Mouse (Mus musculus) left cerebral cortex, postnatal 14 days (tissue): ENCODE data around the gene Nell1. TPM values are rescaled to one million over a fixed set of nuclear protein-coding genes. Genes with fewer than 3 reads are reported as not detected.

ENCODE experiments used
- DNase-seq, 2 experiments: peaks; one replicate each; pipeline ENCODE4 v3.0.0; 2021 to 2022; ENCODE audit warnings: low spot score in 2 of 2, mixed read lengths in 1 of 2
- intact Hi-C: fragments of 180-260 bp; cut with DNase I; formaldehyde crosslinking; loops from one replicate; pipeline ENCODE4 v1.15.1; 2025
- total RNA-seq, 2 experiments: library from RNA; stranded (reverse); gene quantifications; 2 replicates each; pipeline ENCODE4 v1.2.3; 2021

Nell1 gene
- total RNA-seq, 2 experiments from 2014 or later = 44.4 to 46.9 TPM

DNA sequence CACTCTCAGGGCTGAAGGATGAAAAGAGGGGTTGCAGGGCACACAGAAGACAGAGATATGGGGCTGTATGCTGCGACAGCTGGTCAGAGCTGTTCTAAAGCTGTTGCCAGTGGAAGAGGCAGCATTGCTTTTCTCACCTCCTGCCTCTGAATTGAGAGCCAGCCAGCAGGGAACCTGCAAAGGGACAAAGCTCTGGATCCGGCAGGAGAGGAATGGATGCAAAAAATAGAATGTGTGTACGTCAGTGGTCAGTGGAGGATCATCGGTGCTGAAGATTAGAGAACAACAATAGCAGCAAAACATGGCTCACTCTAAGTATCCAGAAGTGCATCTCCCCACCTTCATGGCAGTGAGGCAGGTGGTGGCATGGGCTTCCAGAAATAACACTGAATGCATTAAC lies 507.3 kb downstream of the Nell1 start:
- intact Hi-C loops = loop anchor here (2.0 to 10.0 kb wide), 2 partner anchors 529 to 963 kb away; no protein-coding TSS in a partner anchor

DNA sequence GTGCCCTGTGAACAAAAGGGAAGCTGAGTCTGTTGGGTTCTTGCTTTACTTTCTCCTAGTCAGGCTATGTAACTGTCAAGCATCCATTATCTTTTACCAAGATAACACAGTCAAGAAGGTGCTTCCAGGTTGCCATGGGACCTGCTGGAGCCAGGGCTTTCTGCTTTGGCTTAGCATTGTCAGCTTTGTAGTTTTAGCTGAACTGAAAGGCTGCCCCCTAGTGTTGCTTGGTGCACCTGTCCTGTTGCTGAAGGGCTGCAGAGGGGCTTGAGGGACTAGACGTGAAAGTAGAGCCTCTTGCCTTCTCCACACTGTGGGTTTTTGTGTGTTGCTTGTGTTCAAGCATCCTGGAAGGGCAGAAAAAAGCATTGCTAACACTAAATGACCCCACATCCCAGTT lies 510.6 kb downstream of the Nell1 start:
- DNase-seq = peak in 1 of 2 experiments; percentile 46
- intact Hi-C loops = loop anchor here (10.0 kb wide), 1 partner anchor 959 kb away; no protein-coding TSS in a partner anchor

More for the DNA sequence above, 507.3 kb downstream of the Nell1 start:
- DNase-seq = peak in 1 of 2 experiments; percentile 5

- intact Hi-C loops = loop anchor here (10.0 kb wide), 1 partner anchor 958 kb away; no protein-coding TSS in a partner anchor
- DNase-seq = no peak
Measured at GRCm38 (mm10) chr7:50486884-50487420, 512.3 kb downstream of the Nell1 start.

DNA sequence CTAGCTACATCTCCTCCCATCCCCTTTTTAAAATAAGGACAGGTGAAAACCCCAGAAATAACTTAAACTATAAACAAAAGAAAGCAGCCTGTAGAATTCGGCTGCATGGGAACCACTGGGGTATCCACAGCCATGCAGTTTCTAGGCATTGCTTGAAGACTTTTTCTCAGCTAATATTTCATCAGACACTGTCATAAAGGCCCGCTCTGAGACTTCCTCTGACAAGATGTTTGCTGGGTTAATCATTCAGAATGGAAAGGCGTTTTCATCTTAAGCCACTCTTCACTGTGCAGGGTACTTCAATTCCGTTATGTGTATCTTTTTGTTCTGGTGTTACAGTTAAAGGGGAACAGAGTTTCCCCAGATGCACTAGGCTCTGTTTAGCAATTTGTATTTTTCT lies 526.9 kb downstream of the Nell1 start:
- intact Hi-C loops = no loop called here
- DNase-seq = no peak

DNA sequence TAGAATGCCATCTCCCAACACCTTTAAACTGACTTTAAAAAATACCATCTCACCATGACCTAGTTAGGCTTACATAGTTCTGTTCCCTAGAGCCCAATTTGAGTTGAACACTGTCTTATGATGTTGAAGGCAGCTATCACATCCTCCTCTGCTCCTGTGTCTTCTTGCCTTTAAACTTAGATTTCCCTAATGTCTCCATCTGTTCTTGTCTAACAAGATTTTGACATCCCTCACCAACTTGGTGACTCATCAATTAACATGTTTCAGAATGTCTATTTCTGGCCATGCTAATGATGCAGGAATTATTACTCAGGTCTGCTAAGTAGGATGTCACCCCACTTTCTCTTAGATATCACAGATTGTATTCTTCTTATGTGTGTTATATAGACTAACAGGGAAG lies 532.4 kb downstream of the Nell1 start:
- DNase-seq = peak in 1 of 2 experiments; percentile 44
- intact Hi-C loops = no loop called here

DNA sequence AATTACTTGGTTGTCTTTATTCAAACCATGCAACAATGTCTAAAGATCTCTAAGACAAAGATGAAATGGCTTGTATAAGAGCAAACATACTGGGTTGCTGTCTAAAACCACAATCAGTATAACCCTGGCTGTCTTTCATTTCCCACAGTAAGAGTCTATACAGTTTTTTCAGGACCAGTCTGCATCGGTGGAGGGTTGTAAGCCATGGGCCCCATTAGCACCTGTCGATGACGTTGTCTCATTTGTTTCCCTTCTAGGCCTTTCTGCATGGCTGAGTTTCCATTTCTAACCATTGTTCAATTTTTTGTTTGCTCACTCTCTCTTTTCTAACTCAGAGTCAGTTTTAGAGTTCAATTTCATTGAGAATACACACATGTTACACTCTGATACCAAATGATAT lies 540.2 kb downstream of the Nell1 start:
- intact Hi-C loops = no loop called here
- DNase-seq = no peak

DNA sequence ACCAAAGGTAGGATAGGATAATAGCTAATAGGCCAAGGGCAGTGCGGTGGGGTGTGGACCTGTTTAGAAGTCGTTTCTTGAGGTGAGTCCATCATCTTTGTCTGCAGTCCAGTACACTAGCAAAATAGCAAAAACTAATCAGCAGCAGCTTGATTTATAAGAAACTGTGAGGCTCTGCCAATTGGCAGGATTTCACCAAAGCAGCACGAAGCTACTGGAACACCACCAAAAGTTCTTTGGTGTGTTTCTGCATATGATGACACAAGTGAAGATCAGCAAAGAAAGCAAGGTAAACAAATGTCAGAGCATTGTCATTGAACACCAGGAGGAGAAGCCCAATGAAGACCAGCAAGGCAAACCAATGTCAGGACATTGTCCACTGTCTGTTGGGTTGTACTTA lies 542.0 kb downstream of the Nell1 start:
- DNase-seq = no peak
- intact Hi-C loops = no loop called here

- intact Hi-C loops = no loop called here
- DNase-seq = no peak
Measured at GRCm38 (mm10) chr7:50543373-50543772, 568.7 kb downstream of the Nell1 start.

DNA sequence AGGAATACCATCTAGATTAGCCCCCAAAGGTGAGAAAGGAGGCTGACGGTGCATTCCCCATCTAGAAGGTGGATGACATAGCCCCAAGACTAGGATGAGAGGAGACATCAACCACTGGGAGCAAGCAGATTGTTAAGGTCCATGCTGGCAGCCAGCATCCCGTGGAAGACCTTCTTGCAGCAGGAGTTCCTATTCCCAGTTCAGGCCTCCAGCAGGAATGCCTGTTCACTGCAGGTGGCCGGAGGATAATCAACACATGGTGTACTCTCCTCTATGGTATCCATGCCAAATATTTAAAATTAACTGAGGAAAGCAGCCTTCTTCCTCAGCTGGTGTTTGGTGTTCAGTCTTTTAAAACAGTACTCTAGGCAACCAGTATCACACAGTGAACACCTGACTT lies 574.9 kb downstream of the Nell1 start:
- no peak for DNase-seq
- intact Hi-C loops = no loop called here

DNA sequence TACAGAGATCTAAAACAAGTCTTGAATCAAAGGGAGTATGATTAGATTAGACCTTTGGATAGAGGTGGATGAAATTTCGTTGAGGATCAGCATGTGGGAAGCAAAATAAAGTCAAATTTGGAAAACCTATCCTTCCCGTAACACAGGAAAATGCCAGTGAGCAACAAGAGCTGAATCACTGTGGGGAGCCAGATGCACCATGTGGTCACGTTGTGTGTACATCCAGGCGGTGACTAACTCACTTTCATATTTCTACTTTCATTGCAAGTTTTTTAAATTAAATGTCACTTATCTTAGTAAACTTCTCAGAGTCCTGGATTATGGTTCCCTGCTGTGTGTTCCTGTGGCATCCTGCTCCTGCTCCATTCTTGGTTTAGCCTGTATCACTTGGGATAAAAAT lies 576.8 kb downstream of the Nell1 start:
- peak in 1 of 2 experiments; percentile 21 for DNase-seq
- intact Hi-C loops = no loop called here

DNA sequence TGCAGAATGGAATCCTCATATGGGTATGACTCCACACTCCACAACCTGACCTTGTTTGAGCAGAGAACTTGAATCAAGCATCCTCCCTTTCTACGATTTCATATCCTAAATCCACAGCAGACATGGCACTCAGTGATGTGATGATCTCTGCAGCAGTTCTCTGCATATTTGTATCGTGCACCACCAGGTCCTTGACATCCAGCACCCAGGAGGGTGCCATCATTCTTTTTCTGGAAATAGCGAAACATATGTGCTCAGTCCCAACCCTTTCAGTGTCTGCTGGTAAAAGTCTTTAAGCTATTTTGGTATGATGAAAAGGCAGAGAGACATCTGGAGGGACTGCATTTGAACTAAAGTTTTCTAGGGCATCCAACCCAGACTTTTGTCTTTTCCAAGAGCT lies 588.0 kb downstream of the Nell1 start:
- intact Hi-C loops = no loop called here
- DNase-seq = no peak

- DNase-seq = no peak
- intact Hi-C loops = no loop called here
Measured at GRCm38 (mm10) chr7:50573841-50574240, 599.2 kb downstream of the Nell1 start.

DNA sequence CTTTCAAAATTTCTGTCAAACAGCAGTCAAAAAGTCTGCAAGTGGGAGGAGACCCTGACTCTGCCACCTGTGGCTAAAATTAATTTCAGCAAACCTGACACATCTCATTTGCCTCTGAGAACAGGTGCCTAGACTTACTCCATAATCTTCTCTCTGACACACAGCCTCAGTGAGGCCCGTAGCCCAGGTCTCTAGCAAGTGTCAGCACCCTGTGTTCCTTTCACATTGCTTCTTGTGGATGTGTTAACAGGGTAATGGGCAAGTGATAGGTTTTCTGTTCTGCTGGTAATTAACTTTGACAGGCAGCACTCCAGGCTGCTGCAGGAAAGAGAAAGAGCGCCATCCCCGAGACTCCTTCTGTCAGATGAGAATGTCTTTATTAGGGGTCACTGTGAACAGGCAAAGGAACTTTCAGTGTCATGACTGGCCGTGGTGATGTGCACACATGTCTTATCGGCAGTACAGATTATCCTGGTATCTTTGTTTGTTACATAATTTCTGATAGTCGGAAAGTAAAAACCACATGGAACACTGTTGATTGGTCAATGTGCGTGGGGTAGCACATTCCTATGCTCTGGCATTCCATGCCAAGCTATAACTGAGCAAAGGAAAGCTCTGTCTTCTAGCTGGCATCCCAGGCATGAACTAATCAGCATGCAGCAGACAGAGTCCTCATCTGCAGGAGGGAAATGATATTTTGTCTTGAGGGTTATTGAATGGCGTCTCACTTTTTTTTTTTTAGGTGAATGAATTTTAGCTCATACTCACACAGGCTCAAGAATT lies 614.2 kb downstream of the Nell1 start:
- DNase-seq = no peak

GRCm38 (mm10) chr7:50598890-50599289 lies 624.2 kb downstream of the Nell1 start, which contains the start of gene 4933405O20Rik:
4933405O20Rik (plus strand) TSS chr7:50599190.
- no peak for DNase-seq
- intact Hi-C loops = no loop called here

More for the DNA sequence above, 614.2 kb downstream of the Nell1 start:
- intact Hi-C loops = no loop called here

GRCm38 (mm10) chr7:50614101-50614500 lies 639.4 kb downstream of the Nell1 start:
- DNase-seq = peak; percentile 45 to 54
- intact Hi-C loops = no loop called here

- DNase-seq = no peak
- intact Hi-C loops = no loop called here
Measured at GRCm38 (mm10) chr7:50629186-50629585, 654.5 kb downstream of the Nell1 start.

DNA sequence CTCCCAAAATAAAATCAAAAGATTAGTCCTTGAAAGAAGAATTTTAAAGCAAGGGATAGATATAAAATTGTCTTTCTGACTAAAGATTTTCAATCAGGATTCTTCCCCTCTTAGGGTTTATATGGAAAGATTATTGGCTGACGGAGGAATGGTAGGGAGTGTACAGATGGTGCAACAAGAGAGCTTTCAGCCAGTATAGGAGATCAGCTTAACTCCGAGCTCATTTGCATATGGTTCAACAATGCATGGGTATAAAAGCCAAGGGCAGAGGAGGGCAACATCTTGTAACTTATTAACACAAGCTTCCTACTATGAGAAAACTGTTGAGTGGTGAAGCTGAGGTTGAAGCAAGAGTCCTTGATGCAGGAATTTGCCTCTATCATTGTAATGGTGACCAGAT lies 658.5 kb downstream of the Nell1 start:
- intact Hi-C loops = no loop called here
- DNase-seq = no peak

- intact Hi-C loops = no loop called here
- no peak for DNase-seq
Measured at GRCm38 (mm10) chr7:50672266-50672665, 697.6 kb downstream of the Nell1 start.

- intact Hi-C loops = no loop called here
- peak in 1 of 2 experiments; percentile 4 for DNase-seq
Measured at GRCm38 (mm10) chr7:50675444-50675843, 700.8 kb downstream of the Nell1 start.

DNA sequence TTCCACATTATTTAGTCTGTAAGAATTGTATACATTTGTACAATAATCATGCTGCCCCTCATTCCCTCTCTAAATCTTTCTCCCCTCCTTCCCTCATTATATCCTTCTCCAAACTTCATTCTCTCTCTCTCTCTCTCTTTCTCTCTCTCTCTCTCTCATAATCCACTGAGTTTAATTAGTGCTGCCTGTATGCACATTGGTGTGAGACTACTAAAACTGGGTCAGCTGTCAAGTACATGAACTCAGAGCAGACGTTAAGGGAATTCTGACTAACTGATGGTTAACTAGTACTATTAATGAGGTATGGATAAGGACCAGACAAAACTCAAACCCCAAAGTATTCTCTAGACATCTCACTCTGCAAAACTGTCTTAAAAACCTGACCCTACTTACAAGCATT lies 702.8 kb downstream of the Nell1 start:
- intact Hi-C loops = no loop called here
- DNase-seq = no peak

DNA sequence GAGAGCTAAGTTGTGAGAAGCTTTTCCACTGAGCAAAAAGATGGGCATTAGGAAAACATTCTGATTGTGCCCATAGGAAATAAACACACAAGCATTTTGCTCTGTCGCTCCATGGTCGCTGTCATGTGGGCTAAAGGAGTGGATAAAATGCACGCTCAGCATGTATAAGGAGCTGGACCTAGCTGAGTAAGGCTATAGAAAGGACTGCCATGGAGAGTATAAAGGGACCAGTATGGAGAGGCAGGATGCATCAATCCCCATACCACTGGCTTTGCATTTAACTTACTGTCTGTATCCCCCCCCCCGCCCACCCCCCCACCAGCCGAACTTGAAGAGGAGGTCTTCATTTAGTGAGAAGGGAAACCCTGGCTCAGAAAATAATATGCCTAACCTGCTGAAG lies 711.7 kb downstream of the Nell1 start:
- DNase-seq = no peak
- intact Hi-C loops = no loop called here
